Mouse (Mus musculus) midbrain, embryonic 13.5 days (tissue): Measurements from ENCODE around the gene Uba3. TPM values are rescaled to one million over a fixed set of nuclear protein-coding genes. Genes with fewer than 3 reads are reported as not detected.
A peak's percentile ranks its signal among the peaks of the same experiment; 100 is the strongest.

Experiments
- ATAC-seq: fragments of 200-750 bp; cut with Nextera tagmentation; 2 replicates; pipeline ENCODE4 v1.8.0; 2017; ENCODE audit warnings: mild to moderate bottlenecking, moderate TSS enrichment, moderate library complexity
- H3K27ac ChIP-seq: fragments of 300-500 bp; sonication (generic); 2 replicates; pipeline ENCODE4 v1.5.1; 2015; ENCODE audit warnings: inconsistent platforms, mild to moderate bottlenecking, moderate library complexity
- H3K27me3 ChIP-seq: fragments of 300-500 bp; sonication (generic); 2 replicates; pipeline ENCODE4 v1.6.1; 2015; ENCODE audit warnings: mild to moderate bottlenecking, inconsistent platforms
- H3K36me3 ChIP-seq: fragments of 300-500 bp; sonication (generic); 2 replicates; pipeline ENCODE4 v1.6.1; 2015; ENCODE audit warnings: mild to moderate bottlenecking, inconsistent platforms
- H3K4me1 ChIP-seq: fragments of 300-500 bp; sonication (generic); replicated peaks from 2 replicates; pipeline ENCODE4 v1.6.1; 2015; ENCODE audit warnings: inconsistent platforms
- H3K4me2 ChIP-seq: fragments of 300-500 bp; sonication (generic); replicated peaks from 2 replicates; pipeline ENCODE4 v1.6.1; 2015; ENCODE audit warnings: moderate library complexity, mild to moderate bottlenecking, inconsistent platforms
- H3K4me3 ChIP-seq: fragments of 300-500 bp; sonication (generic); replicated peaks from 2 replicates; pipeline ENCODE4 v1.5.1; 2015; ENCODE audit warnings: mild to moderate bottlenecking, inconsistent platforms
- H3K9ac ChIP-seq: fragments of 300-500 bp; sonication (generic); replicated peaks from 2 replicates; pipeline ENCODE4 v1.6.1; 2015; ENCODE audit warnings: mild to moderate bottlenecking, inconsistent platforms
- H3K9me3 ChIP-seq: fragments of 300-500 bp; sonication (generic); 2 replicates; pipeline ENCODE4 v1.6.1; 2016; ENCODE audit warnings: mild to moderate bottlenecking, inconsistent platforms
- WGBS: fragments of 180-500 bp; shearing (Covaris S2); methylation state at CpG from one replicate; pipeline ENCODE4 v1.1.7; 2015; 5-methylcytosine and 5-hydroxymethylcytosine counted together
- polyA plus RNA-seq: library from polyadenylated mRNA; unstranded; fragments of >200 nt; fragmentation: Nextera tagmentation; extraction: Ambion mirVana; gene quantifications from 2 replicates; pipeline ENCODE4 v1.2.1, GENCODE M21; 2015

The Uba3 gene
- polyA plus RNA-seq, 1 experiment from 2014 or later, result 92.7 TPM

DNA sequence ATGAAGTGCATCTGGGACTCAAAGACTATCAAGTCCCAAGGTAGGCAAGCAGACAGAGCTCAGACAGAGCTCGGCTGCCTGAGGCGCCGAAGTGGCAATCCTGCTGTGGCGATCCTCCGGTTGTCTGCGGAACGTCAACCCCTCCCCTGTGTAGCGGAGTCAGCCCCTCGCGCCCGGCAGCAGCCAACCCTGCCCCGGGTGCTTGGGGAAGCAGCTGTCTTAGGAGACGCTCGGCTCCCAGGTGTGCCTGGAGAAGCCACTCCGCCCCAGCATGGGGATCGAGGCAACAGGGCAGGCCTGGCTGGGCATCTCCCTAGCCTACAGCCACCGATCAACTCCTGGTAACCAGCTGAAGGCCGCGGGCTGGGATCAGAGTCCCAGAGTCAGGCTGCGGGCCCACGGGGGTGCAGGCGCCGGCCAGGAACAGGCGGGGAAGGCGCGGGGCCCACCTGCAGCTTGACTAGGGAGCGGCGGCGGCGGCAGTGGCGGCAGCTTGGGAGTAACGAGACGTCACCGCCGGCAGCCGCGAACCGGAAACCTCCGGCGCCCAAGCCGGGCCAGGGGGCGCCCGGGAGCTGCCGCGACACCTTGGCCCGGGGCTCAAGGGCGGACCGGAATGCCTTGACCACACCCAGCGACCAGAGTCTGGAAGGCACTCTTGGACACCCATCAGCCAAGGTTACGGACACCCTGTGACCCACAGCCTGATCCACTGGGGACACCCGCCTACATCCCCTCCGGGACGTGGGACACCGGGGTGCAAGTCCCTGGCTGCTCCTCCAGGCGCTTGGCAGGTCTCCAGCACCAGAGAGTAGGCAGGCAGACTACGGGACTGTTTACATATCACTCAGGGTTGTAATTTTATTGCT lies 56.8 kb downstream of the Uba3 start, which contains the start of gene Eogt:
Gene Eogt, minus strand, starts transcription at position 800 of the 869 bp plus-strand sequence.
- 0 out of 2 replicates have a peak, but pooled peaks cover 6% of the 10 kb centered on the region for H3K27me3 ChIP-seq
- H3K4me2 ChIP-seq, result peak within 1 kb of the TSS; percentile 96
- peaks cover 2% of the 10 kb centered on the region; the same call in 1 of the 2 replicates for H3K36me3 ChIP-seq
- ATAC-seq, result peak; percentile 83
- H3K9me3 ChIP-seq, result no peaks in the 10 kb centered on the region
- peak within 1 kb of the TSS; percentile 80 for H3K27ac ChIP-seq
- peaks cover 27% of the 10 kb centered on the region for H3K4me1 ChIP-seq
- peak within 1 kb of the TSS; percentile 67 for H3K4me3 ChIP-seq
- H3K9ac ChIP-seq, result peak within 1 kb of the TSS; percentile 84
- under 1% methylated on average over 56 of the region's 56 CpGs for WGBS

DNA sequence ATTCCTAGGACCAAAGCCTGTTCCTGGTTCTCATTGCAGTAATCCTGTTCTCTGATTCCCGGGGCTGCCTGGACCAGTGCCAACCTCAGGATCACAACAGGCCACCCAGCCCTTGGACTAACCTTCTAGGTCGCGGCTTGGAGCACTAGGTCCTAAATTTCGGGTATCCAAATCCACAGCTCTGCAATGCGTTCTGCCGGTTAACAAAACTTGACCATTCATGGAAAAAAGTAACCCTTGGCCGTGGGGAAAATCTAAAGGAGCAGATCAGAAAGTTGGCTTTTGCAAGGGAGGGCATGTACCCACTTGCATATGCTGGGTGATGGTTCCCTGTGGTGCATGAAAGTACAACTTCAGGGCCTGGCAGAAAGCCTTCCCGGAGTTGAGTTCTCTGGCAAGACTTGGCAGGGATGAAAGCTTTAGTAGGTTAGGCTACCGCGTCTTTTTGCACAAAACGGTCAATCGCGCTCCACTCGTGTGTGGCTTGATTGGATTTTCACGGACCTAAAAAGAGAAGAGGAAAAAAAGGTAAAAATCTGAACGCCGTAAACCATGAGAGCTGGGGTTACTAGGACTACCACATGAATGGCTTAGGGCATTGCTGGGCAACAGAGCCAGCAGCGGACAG lies 57.6 kb downstream of the Uba3 start:
- peak overlapping the region; percentile 80 for H3K27ac ChIP-seq

DNA sequence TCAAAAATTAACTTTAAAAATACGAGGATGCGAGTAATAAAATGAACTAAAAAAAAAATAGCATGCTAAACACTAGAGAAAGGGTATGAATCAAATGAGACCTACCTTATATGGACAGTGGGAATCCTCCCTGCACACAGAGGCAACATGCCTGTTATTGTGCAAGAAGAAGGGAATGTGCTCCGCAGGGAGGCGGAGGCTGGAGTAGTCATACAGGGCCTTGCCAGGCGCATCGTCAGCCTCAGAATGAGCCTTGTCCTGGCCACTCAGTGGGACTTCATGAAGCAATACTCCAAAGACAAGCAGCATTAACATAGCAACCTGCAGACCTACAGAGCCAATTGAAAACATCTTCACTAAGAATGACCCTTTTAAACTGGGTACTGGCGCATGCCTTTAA lies 60.3 kb downstream of the Uba3 start:
- no peak for ATAC-seq
- Histone ChIP-seq H3K36me3 (no peaks in the 10 kb centered on the region), H3K4me1 (peaks cover 27% of the 10 kb centered on the region), H3K27me3 (0 out of 2 replicates have a peak, but pooled peaks cover 6% of the 10 kb centered on the region), H3K4me2 (no peak overlapping the region), H3K9me3 (no peaks in the 10 kb centered on the region), H3K4me3 (no peak overlapping the region), H3K9ac (no peak overlapping the region), H3K27ac (no peak overlapping the region)
- WGBS, result 85% methylated on average over 7 of the region's 7 CpGs

More for the DNA sequence above, 57.6 kb downstream of the Uba3 start:
- peak overlapping the region; percentile 67 for H3K4me3 ChIP-seq
- H3K27me3 ChIP-seq, result 0 out of 2 replicates have a peak, but pooled peaks cover 6% of the 10 kb centered on the region
- peaks cover 2% of the 10 kb centered on the region; the same call in 1 of the 2 replicates for H3K36me3 ChIP-seq
- peaks cover 27% of the 10 kb centered on the region for H3K4me1 ChIP-seq
- H3K9me3 ChIP-seq, result no peaks in the 10 kb centered on the region
- 14% methylated on average over 18 of the region's 18 CpGs for WGBS
- H3K9ac ChIP-seq, result peak overlapping the region; percentile 84
- H3K4me2 ChIP-seq, result peak overlapping the region; percentile 96
- peak; percentile 55 for ATAC-seq

DNA sequence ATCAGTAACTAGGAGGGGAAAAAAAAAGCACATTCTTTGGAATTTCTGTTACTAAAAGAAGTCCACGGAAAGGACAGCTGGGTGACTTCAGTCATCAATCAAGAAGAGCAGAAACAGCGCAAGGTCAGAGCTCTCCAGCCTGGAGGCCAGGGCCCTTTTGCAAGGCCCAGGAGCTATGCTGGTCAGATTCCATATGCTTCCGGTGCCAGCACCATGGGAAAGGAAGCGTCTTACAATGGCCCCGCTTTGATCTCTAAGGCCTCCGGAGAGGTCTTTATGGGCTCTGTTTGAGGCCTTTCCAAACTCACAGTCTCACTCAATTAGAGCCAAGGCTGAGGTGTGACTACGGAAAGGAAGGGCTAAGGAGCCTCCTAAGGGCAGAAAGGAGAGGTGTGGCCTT lies 61.1 kb downstream of the Uba3 start:
- 0 out of 2 replicates have a peak, but pooled peaks cover 6% of the 10 kb centered on the region for H3K27me3 ChIP-seq
- H3K9ac ChIP-seq, result no peak overlapping the region
- no peak overlapping the region for H3K4me2 ChIP-seq
- peaks cover 27% of the 10 kb centered on the region for H3K4me1 ChIP-seq
- peaks cover 6% of the 10 kb centered on the region; the same call in 1 of the 2 replicates for H3K36me3 ChIP-seq
- no peak for ATAC-seq
- H3K9me3 ChIP-seq, result no peaks in the 10 kb centered on the region
- 57% methylated on average over 7 of the region's 7 CpGs for WGBS
- no peak overlapping the region for H3K27ac ChIP-seq
- H3K4me3 ChIP-seq, result no peak overlapping the region

DNA sequence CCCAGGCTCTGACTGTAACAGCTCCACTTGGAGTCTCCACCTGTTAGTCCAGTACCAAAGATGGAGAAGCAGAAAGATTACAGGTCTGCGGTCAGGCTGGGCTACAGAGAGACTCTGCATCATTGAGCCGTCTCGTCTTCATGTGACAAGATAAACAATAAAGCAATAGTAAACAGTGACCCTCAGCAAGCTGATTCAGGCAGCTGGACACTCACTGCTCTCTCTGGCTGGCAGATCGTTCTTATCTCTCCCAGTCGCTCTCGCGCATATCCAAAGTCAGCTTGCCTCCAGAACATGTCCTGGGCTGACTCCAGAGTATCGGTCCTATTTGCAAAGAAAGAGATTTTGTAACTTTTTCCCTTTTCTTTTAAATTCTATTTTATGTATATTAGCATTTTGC lies 62.8 kb downstream of the Uba3 start:
- Histone ChIP-seq H3K9me3 (no peaks in the 10 kb centered on the region), H3K9ac (no peak overlapping the region), H3K4me3 (no peak overlapping the region), H3K36me3 (peaks cover 7% of the 10 kb centered on the region; the same call in 1 of the 2 replicates), H3K27me3 (0 out of 2 replicates have a peak, but pooled peaks cover 6% of the 10 kb centered on the region), H3K4me2 (no peak overlapping the region), H3K4me1 (peaks cover 12% of the 10 kb centered on the region), H3K27ac (no peak overlapping the region)
- 90% methylated on average over 8 of the region's 8 CpGs for WGBS
- no peak for ATAC-seq

DNA sequence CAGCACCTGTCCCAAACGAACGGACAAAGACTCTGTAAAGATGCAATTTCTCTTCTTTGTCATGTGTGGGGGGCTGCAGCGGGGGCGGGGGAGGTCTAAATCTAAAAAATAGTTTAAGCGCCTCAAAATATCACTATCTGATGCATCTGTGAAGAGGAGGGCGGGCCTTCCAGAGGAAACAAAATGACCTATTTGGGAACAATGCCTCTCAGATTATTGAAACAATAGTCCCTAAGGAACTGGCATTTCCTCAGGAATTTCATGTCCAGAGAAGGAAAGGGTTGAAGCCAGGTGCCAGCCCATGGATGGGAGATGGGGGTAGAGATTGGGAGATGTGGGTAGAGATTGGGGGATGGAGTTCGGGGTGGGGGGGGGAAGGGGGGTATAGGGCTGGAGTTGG lies 63.6 kb downstream of the Uba3 start:
- Histone ChIP-seq H3K4me3 (no peak overlapping the region), H3K27ac (no peak overlapping the region), H3K4me1 (peaks cover 6% of the 10 kb centered on the region; the same call in 1 of the 2 replicates), H3K9me3 (no peaks in the 10 kb centered on the region), H3K36me3 (peaks cover 7% of the 10 kb centered on the region; the same call in 1 of the 2 replicates), H3K9ac (no peak overlapping the region), H3K27me3 (0 out of 2 replicates have a peak, but pooled peaks cover 6% of the 10 kb centered on the region), H3K4me2 (no peak overlapping the region)
- 88% methylated on average over 7 of the region's 7 CpGs for WGBS
- ATAC-seq, result no peak

Other genes with a start within 250 kb of the Uba3 start
- 7.0 and 7.5 TPM in 2 replicates for gene Fam19a4, start 145.2 kb downstream of the Uba3 start, polyA plus RNA-seq
- 7.8 and 9.7 TPM in 2 replicates for gene Eogt, start 56.5 kb downstream of the Uba3 start, polyA plus RNA-seq
- gene Tmf1, start 26.5 kb downstream of the Uba3 start, polyA plus RNA-seq, result 37.7 and 45.0 TPM in 2 replicates
- gene Arl6ip5, start 5.0 kb upstream of the Uba3 start, polyA plus RNA-seq, result 113 and 114 TPM in 2 replicates
- 0.07 TPM in 1 of 2 replicates, not detected in the other for gene Lmod3, start 47.1 kb upstream of the Uba3 start, polyA plus RNA-seq